Mouse (Mus musculus) urinary bladder, adult 18-20 months (tissue): ENCODE measurements around the gene Rapgef3.

Experiments used
- DNase-seq, 2 experiments: peaks; one replicate each; pipeline ENCODE4 v3.0.0; 2022; ENCODE audit warnings: low spot score in 2 of 2, mixed read lengths in 2 of 2

Gene Rapgef3

DNA sequence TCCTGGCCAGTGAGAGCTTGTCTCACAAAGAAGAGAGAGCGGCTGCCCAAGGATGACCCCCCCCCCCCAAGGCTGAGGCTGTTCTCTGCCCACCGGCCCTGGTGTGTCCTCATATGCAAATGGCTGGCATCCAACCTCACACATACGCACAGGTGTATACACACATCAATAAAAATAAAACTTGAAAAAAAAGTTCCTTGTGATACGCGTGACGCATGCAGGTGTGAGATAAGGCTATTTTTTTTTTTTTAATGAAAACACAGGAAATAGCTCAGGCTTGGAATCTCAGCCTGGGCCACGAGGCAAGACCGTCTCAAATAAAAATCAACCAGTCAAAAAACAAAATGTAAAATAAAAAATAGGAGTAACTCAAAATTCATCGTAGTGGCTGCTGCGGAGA lies 21.5 kb downstream of the Rapgef3 start:
- no peak for DNase-seq

DNA sequence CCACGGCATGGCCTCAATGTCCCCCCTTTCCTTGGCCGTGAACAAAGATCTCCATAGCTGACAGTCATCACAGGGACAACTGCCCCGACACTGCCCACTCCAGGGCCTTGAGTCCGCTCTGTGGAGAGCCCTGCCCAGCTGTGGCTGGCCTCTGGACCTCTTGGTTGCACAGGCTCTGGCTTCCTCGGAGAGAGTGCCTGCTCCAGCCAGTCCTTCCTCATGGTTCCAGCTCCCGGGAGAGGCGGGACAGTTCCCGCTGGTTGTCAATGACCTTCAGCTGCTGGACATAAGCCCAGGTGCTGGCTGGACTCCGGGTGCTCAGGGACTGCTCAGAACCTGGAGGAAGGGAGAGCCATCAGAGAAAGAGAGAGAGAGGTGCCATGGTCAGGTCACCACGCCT lies 22.4 kb downstream of the Rapgef3 start:
- no peak for DNase-seq

DNA sequence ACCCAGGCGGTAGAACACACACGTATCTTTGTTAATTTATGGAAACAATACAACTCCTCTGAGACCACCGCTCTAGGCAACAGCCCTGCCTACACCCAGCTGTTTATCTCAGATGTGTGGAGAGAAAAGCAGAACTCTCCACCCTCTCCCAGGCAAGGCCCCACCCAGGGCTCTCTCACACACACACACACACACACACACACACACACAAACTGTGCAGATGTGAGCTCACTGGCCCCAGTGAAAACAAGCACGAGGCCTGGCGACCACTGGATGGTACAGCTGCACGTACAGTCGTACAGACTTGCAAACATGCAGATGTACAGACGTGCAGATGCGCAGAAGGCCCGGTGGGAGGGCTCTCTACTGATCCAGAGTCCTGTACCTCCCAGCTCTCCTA lies 22.8 kb downstream of the Rapgef3 start:
- no peak for DNase-seq

DNA sequence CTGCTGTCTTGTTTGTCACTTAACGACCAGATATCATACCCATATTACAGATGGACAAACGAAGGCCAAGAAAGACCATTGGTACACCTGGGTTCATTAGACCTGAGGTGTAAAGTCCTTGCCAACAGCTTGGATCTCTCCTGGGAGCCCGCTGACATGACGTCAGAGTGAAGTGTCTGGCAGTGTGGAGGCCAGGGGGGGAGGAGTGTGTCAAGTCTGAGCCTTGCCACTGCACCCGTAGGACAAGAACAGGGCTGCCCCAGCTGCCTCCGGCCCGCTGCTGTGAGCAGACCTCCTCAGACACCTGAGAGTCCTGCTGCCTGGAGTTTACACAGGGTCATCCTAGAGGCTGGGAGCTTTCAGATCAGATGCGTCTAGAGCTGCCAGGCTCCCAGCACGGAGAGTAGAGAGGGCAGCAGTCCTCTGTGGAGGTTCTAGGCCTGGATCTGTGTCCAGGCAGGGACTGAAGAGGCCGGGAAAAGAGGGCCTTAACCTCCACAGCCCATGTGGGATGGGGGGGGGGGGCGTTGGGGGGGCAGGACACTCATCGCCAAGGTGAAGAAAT lies 23.7 kb downstream of the Rapgef3 start:
- DNase-seq = no peak

DNA sequence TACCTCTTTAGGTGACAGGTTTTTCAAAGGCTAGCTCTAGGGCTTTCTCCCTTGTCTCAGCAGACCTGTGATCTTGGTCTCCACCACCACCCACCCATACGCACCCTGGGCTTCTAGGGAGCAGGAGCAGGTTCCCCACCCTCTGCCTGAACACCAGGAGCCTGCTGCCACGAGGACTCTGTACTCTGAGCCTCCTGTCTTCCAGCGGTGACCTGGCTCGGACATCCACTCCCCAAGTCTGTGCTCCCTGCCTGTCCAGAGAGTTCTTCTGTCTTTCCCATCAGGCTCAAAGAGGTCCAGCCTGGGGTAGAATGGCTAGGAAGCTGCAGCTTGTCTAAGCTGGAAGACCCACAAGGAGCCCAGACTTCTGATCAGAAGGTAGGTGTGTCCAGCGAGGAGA lies 24.6 kb downstream of the Rapgef3 start:
- no peak for DNase-seq

DNA sequence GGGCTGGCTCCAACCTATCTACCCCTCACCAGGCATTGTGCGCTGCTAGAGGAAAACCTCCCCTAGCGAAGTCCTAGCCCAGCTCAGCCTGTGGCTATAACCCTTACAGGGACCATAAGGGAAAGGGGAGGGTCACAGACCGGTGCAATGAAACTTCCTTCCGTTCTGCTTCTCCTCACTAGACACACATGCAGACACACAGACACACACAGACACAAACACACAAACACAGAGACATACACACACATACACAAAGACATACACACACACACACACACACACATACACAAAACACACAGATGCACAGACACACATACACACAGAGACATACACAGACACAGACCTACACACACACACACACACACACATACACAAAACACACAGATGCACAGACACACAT lies 25.2 kb downstream of the Rapgef3 start:
- DNase-seq = no peak

DNA sequence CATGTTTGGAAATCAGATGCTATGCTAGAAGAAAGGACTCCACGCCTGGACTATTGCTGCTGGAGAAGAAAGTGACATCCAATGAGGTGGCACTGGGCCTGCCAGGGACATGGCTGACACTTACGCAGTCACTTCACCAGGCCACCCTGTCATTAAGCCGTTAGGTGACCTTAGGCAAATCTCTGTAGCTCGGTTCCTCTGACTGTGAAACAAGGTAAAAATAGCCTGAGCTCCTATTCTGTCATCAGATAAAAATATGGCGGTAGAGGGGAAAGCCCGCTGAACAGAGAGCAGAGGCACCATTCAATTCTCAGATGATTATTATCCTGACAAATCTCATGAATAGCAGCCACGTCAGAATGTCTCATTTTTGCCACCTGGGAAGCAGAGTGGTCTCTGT lies 25.7 kb downstream of the Rapgef3 start:
- no peak for DNase-seq

DNA sequence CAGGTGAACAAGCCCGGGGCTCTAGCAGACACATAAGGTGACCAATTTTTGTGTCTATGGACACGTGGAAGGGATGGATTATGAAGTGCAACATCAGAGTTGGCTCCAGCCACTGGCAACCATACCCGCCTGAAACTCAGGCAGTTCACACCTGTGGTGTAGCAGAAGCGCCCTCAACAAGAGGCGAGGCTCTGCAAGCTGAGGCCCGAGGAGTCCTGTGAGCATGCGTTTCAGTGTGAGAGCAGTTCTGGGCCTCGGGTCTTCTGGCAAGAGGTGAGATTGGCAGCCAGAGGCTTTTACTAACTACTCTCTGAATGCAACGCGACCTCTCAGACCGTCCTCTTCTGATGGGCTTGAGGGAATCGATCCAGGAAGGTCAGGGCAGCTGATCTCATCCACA lies 26.1 kb downstream of the Rapgef3 start:
- DNase-seq = no peak

DNA sequence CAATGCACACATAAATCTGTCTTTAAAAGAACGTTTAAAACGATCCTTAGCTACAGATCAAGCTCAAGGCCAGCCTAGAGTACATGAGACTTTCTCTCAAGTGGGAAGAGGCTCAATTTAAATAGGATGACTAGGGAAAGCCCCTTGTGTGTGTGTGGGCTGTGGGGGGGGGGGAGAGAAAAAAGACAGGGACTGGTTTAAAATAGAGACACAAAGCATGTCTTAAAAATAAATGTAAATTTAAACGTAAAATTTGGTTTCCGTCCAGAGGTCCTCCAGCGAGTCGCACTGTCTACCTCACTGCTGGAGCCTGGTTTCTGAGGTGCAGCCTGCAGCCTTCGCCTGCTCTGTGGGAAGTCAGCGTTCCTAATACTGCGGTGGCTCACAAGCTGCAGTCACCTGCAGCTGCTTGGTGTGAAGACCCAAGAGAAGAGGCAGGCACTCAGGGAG lies 27.5 kb downstream of the Rapgef3 start:
- no peak for DNase-seq

DNA sequence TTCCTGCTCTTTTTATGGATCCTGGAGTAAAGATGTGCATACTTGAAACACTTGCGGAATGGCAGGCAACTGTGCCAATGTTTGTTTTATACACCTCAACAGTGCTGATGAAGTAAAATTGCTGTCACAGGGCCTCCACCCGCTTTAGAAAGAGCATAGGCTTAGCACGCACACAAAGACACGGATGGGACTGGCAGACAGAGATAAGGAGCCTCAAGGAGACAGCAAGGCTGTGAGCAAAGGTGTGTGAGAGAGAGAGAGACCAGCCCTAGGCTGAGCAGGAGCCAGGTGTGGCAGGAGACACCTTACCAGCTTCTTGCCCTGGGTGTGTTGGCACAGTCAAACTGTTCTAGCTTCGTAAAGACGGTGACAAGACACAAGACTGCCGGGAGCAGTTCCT lies 28.8 kb downstream of the Rapgef3 start:
- DNase-seq = no peak

DNA sequence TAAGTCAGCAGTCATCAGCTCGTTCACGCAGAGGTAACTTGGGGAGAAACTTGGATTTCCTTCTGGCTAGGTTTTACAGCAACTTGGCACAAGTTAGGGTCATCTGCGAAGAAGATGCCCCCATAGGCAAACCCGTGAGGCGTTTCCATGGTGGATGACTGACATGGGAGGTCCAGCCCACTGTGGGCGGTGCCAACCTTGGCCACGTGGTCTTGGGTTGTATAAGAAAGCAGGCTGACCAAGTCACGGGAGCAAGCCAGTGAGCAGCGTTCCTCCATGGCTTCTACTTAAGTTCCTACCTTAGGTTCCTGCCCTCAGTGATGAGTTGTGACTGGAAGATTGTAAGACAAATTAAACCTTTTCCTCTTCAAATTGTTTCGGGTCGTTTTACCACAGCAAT lies 35.8 kb downstream of the Rapgef3 start:
- DNase-seq = no peak

DNA sequence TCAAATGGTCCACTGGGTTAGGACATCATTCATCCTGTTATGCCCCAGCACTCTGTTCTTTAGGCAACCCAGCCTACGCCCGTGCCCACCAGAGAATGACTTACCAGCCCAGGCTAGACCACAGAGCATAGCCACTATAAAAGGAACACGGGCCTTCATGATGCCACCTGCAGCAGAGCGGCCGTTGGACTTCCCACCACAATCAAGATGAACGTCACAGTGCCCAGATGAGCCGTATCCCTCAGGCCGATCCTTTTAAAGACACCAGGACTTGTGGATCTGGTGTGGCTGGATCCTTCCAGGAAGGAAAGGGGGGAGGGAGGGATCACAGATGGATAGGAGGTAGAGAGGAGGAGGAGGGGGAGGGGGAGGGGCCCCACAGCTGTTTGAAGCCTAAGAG lies 36.7 kb downstream of the Rapgef3 start, which contains the start of gene Endou:
TSS of gene Endou (minus strand) at position 229 of the 400 bp plus-strand sequence.
- no peak for DNase-seq

DNA sequence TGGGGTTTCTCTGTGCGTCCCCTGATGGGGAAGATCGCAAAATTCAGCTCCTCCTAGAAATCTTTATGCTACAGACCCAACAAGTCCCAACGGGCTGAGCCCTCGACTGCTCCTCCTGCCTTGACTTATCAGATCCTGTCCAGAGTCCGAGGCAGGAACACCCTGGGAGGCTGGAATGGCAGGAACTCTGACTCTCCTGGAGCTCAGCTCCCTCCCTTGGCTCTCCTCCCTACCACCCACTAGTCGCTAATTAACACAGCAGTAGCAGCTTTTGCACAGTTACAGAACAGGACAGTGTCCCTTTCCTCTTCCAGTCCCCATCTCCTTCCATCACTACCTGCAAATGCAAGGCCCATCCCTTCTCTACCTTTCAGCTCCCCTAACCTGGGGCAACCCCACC lies 37.4 kb downstream of the Rapgef3 start:
- DNase-seq = no peak

DNA sequence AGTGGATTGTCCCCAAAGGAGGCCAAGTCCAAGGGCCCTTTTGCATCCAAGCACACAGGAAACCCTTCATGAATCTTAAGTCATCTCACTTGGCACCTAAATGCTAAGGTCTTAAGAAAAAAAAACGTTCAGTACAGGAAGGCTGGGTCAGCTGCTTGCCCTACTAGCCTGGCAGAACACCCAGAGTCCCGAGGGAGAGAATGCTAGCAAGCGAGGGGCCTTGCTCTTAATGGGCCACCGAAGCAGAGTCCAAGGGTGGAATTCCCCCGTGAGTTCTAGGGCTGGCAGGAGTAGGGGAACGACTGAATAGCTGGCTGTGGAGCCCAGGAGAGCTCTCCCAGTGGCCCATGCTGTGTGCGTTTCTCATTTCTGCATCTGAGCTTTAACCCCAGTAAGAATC lies 39.0 kb downstream of the Rapgef3 start:
- no peak for DNase-seq

DNA sequence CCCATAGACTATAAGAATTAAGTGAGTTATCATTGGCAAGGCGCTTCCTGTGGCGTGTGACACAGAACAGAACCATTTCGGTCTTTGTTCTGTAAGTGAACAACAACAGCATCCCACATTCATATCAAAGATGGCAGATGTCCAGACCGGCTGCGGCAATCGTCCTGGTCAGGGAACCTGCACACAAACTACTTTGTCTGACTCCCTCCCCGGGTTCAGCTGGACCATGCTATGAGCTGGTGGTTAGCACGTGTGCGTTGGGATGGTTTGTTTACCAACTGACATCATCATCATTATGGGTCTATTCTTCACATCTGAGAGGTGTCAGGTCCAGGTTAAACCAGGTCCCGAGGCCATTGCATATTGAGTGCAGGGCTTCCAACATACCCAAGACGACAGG lies 39.4 kb downstream of the Rapgef3 start:
- DNase-seq = no peak

DNA sequence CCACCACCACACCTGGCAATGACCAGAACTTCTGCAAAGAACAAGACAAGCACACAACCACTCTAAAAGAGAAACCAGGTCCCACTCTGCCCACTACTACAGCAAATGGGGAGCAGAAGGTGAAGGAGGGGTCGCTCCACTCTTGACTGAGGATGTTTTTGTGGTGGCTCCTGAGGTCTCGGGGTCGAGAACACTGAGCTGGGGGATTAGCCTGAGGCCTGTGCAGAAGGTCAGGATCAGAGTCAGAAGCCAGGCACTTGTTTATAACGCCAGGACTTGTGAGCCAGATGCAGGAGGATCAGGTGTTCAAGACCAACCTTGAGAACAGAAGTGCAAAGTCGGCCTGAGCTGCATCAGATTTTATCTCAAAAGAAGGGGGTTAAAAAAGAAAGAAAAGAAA lies 40.3 kb downstream of the Rapgef3 start:
- DNase-seq = no peak

DNA sequence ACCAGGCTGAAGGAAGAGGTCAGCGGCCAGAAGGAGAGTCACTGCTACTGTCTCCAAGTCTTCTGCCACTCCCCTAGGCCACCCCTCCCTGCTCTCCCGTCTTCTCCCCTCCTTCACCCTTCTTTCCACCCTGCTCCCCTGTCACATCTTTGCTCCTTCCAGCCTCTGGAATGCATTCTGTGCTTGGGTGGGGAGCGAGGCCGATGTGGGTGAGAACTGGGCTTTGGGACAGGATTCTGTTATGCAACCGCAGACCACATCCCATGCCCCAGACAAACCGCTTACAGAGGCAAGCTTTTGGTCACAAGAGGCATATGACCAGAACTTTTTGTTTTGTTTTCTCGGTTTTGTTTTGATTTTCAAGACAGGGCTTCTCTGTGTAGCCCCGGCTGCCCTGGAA lies 40.7 kb downstream of the Rapgef3 start:
- DNase-seq = peak in 1 of 2 experiments; percentile 31

DNA sequence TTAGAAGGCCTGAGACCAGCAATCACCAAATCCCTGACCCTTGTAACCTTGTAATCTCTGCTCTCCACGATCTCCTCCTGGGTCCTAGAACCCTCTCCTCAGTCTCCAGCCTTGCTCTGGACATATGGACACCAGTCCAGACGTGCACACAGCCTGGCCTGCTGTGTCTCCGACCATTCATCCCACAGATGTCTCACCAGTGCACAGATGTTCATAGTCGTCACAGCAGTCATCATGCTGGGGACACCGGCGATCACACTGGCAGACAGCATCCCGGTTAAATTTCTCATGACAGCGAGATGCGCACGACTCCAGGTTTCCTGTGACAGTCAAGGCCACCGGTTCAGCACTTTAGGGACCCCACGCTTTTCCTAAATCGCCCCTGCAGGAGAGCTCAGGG lies 41.5 kb downstream of the Rapgef3 start:
- DNase-seq = no peak

DNA sequence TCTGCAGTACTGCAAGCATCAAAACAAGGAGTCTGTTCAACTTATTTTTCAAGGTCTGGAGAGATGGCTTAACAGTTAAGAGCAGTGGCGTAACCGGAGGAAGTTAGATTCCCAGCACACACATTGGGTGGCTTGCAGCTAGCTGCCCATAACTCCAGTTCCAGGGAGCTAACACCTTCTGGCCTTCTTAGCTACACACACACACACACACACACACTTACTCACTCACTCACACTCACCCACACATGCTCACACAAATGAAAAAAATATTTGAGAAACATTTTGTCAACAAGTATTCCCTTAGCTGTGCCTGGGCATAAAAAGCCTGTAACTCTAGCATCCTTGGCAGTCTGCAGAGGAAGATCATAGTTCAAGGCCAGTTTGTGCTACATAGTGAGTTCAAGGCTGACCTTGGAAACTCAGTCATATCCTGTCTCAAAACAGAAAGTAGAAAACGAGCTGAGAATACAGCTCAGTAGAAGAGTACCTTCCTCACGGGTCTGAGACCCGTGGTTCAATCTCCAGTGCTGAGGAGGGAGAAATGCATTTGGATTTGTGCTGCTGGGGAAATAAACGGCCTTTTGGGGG lies 42.5 kb downstream of the Rapgef3 start:
- DNase-seq = no peak

DNA sequence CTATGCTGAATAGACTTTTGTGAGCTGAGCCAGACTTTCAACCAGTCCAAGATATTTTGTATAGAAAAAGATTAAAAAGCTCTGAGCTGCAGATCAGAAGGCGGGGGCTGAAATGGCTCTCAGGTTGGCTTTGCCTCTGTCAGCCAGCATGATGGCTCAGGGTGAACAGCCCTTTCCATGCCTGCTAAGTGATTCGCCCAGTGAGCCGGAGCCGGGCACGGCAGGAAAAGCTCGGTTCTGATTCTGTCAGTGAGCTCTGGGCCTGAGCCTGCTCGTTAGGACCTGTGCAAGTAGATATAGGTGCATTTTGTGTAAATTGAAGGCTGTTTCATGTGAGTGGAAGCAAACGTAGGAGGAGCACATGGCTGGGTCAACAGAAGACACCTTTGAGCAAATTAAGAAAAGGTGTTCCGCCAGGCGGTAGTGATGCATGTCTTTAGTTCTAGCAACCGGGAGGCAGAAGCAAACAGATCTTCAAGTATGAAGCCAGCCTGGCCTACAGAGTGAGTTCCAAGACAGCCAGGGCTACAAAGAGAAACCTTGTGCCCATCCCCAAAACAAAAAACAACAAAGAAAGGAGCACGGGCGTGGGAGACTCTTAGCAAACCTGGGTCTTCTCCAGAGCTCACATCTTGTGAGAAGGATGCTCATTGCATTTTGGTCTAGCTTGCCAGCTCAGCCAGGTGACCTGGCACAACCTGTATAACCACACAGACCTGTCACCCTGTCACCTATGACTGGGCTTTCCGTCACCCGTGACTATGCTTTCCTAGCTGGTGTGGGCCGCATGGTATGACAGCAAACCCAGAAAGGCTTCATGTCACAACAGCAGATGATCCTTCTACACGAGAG lies 43.2 kb downstream of the Rapgef3 start:
- DNase-seq = peak in 1 of 2 experiments; percentile 25

DNA sequence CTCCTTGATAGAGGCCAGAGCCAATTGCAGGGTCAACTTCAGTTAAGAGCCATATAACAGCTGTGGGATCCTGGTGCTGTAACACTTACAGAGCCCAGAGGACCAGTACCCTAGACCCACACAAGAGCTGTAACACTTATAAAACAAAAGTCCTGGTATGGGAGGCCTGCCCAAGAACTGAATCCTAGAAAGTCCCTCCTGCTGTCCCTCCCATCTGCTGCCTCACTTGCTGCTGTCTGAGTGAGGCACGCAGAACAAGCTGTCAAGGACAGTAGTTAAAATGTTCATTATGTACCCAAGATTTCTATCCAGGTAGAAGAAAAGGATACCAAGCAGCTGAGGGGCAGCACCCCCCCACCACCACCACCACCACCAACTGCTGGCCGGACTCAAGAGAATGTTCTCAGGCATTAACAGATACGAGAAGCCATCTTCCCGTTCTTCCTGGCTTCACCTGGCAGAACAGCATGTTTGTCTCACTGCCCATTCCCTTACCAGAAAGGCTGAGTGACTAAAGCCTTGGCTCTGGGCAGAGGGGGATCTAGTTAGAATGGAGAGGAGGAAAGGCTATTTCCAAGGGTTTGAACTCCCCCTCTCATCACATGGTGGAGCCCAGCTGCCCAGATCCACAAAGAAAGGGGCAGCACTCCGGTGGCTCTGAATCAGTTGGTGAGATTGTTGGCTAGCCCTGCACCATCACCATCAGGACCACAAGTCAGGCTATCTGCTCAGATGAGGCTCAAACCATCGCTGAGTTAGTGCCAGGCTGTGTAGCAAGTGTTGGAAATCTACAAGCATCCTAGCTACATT lies 44.0 kb downstream of the Rapgef3 start:
- no peak for DNase-seq

DNA sequence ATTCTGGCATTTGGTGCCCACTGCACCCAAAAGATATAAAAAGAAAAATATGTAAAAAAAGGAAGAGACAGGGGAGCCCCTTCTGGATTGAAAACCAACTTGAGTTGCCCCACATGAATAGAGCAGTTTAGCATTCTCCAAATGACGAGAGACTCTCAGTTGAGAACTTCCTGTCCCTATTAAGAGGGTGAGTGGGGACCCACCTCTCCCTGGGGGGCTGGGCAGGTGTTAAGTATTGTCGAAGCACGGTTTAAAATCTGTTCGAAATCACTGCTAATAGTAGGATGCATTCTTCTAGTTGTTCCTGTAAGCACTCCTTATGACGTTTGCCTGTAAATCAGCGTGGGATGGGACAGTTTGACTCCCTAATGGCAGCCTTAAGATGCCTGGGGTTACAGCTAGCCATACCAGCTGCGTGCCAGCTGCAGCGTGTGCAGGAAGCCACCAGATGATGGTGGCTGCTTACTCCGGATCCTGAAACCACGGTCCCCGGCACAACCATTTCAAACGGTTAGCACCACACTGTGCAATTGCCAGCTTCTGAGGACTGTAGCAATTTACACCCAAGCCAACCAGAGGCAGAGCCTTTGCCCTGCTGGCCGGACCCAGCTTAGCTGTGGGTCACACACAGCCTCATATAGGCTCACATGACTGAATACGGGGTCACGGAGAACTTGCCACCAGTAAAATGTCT lies 46.6 kb downstream of the Rapgef3 start:
- DNase-seq = no peak
